Mouse (Mus musculus): Measurements from ENCODE around the gene Cap1.

Gene Cap1

GRCm38 (mm10) chr4:122885768-122886578, at the start of gene Cap1:
TSS of gene Cap1 (minus strand) at chr4:122886056.
- in situ Hi-C loops (cut with MboI, MseI), result loop anchor here (5.0 kb wide), 1 partner anchor 1789 kb away; the partner anchor contains the start of gene Zmpste24

GRCm38 (mm10) chr4:122933857-122934256, 48.0 kb upstream of the Cap1 start:
- in situ Hi-C loops (cut with MboI, MseI), result no loop called here

GRCm38 (mm10) chr4:122933051-122933591, 47.3 kb upstream of the Cap1 start:
- in situ Hi-C loops (cut with MboI, MseI), result no loop called here

- in situ Hi-C loops (cut with MboI, MseI), result no loop called here
Observed at GRCm38 (mm10) chr4:122932239-122932978, 46.6 kb upstream of the Cap1 start.

DNA sequence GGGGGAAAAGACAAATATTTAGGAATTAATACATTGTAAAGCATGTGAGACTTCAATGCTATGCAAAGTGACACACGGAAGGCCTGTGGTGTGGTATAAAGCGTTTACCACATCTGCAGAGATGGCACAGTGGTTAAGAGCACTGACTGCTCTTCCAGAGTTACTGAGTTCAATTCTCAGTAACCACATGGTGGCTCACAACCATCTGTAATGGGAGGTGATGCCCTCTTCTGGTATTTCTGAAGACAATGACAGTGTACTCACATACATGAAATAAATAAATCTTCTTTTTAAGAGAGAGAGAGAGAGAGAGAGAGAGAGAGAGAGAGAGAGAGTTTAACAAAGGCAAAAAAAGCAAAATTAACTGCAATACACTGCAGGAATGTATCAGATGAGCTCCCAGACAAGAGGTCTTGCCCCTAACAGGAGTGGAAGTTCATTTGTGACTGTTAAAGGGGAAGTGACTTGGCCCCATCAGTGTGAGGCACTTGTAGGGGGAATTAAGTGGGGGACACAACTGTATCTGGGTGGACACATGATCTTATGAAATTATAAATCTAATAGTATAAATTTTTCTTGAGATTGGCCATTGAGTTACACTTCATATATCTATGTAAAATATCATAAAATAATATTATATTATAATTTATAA, 45.2 kb upstream of the Cap1 start:
- in situ Hi-C loops (cut with MboI, MseI), result no loop called here

- in situ Hi-C loops (cut with MboI, MseI), result no loop called here
Observed at GRCm38 (mm10) chr4:122923392-122924344, 37.8 kb upstream of the Cap1 start.

GRCm38 (mm10) chr4:122922841-122923240, 37.0 kb upstream of the Cap1 start:
- in situ Hi-C loops (cut with MboI, MseI), result no loop called here

DNA sequence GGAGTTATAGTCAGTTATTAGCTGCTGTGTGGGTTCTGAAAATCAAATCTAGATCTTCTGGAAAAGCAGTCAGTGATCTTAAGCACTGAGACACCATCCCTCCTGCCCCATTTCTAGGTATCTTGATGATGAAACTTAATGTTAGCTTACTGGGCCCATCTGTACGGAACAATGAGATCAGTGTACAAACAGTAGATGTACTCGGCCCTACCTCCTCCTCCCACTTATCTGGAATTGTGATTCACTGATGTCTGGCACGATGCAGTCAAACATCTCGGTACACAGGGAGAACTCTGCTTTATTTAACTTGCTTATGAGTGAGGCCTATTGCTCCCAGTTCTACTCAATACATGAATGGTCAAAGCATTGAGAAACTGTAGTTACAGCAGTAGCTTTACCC, 30.1 kb upstream of the Cap1 start:
- in situ Hi-C loops (cut with MboI, MseI), result loop anchor here (5.0 kb wide), 1 partner anchor 61 kb away; no protein-coding TSS in a partner anchor

- in situ Hi-C loops (cut with MboI, MseI), result loop anchor here (5.0 kb wide), 1 partner anchor 168 kb away; no protein-coding TSS in a partner anchor
Observed at GRCm38 (mm10) chr4:122914186-122914585, 28.3 kb upstream of the Cap1 start.

- in situ Hi-C loops (cut with MboI, MseI), result loop anchor here (5.0 kb wide), 1 partner anchor 170 kb away; no protein-coding TSS in a partner anchor
Observed at GRCm38 (mm10) chr4:122912613-122913012, 26.8 kb upstream of the Cap1 start.

DNA sequence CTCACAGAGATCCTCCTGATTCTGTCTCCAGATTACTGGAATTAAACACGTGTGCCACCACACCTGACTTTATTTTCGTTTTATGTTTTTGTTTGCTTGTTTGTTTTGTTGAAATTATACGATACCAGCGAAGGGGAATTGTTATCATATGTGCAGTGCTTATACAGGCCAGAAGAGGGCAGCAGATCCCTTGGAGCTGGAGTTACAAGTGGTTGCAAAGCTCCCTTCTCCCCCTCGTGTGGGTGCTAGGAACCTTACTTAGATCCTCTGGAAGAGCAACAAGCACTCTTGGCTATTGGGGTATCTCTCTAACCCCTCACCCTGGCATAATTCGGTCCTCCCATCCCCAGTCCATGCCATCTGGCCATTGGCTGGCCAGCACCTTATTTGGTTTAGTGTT, 24.7 kb upstream of the Cap1 start:
- in situ Hi-C loops (cut with MboI, MseI), result loop anchor here (5.0 kb wide), 1 partner anchor 172 kb away; no protein-coding TSS in a partner anchor

- in situ Hi-C loops (cut with MboI, MseI), result loop anchor here (5.0 kb wide), 1 partner anchor 173 kb away; no protein-coding TSS in a partner anchor
Observed at GRCm38 (mm10) chr4:122909572-122910189, 23.8 kb upstream of the Cap1 start.

DNA sequence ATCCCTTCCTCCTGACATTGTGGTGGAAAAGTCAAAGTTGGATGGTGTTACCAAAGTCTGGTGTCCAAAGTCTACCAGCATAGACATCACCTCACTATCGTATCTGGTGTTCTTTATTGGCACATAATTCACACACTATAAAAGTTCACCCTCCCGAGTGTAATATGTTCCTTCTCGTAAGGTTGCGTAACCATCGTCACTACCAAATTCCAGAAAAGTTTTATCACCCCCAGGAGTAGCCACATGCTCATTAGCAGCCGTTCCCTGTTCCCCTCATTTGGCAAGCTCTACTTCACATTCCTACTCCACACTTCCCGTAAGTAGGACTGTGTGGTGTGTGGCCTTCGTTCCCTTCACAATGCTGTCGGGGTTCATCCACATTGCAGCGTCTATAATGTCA, 19.5 kb upstream of the Cap1 start:
- in situ Hi-C loops (cut with MboI, MseI), result no loop called here

- in situ Hi-C loops (cut with MboI, MseI), result no loop called here
Observed at GRCm38 (mm10) chr4:122903709-122904108, 17.9 kb upstream of the Cap1 start.

DNA sequence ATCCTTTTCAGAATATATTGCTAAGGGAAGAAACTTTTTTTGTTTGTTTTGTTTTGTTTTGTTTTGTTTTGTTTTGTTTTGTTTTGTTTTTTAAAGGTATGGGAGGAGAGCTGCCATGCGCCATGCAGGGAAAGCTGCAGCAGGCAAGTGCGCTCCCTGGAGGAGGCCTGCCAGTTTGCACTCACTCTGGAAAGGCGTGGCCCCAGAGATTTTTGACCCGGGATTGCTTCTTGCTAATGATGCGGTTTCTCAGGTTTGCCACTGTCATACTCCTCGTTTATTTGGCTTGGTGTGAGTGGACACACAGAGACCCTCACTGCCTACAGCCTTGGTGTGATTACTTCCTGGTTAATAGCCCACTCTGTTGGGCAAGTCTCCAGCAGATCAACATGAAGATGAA, 16.3 kb upstream of the Cap1 start:
- in situ Hi-C loops (cut with MboI, MseI), result no loop called here

- in situ Hi-C loops (cut with MboI, MseI), result no loop called here
Observed at GRCm38 (mm10) chr4:122898313-122898712, 12.5 kb upstream of the Cap1 start.

DNA sequence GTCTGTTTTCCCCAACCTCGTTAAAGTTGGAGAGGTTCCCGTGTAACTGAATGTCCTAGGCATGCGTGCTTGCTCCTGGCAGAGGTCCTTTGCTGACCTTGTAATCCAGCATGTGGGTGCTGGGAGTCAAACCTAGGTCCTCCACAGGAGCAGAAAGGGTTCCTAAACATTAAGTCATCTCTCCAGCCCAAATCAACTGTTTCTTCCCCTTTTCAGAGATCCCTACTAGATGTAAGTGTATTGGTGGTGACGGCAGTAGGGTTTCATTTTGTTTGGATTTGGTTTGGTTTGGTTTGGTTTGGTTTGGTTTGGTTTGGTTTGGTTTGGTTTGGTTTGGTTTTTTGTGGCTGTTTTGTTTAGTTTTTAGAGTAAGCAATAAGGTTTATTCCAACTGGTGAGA, 11.9 kb upstream of the Cap1 start:
- in situ Hi-C loops (cut with MboI, MseI), result no loop called here

- in situ Hi-C loops (cut with MboI, MseI), result no loop called here
Observed at GRCm38 (mm10) chr4:122892157-122892556, 6.3 kb upstream of the Cap1 start.

DNA sequence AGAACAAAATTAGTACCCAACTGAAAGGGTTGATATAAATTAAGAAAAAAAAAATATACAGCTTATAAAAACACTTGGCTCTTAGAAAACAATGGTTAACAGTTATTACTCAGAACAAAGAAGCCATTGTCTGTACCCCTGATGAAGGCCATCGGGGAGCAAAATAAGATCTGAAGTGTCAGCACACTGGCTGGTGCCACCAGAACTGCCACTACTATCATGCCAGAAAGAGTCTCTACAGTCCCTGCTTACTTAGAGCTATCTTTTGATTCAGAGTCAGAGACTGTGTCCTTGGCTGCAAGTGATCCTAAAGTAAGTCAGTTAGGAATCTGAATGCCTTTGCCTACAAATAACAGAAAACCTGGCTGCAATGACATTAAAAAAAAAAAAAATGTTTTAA, 5.7 kb upstream of the Cap1 start:
- in situ Hi-C loops (cut with MboI, MseI), result no loop called here

DNA sequence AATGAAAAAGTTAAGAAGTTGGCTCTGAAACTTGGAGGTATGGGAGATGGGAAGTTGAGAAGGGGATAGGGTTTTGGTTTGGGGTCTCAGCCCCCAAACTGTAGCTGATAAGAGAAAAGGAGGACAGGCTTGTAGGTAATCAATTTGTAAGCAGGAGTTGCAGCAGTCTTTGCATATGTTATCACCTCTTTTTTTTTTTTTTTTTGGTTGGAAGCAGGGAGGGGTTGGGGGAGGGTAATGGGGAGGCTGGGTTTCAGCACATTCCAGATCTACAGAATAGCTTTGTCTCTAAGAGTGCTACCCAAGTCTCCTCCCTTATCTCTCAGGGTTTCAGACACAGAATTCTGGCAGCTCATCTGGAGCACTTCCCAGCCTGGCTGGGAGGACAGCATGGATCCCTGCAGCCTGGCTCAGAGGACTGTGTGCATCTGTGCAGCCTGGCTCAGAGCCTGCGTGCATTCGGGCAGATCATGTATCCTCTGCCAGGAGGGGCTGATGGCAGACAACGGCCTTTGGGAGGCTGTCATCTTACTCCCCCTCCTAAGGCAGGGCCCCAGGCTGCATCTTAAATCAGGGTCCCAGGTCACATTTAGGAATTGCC, 5.1 kb upstream of the Cap1 start:
- in situ Hi-C loops (cut with MboI, MseI), result no loop called here

Data from T-helper 1 cell (primary cell).